19 mouse cellular contexts compared by ENCODE assay signal in the genomic region with DNA sequence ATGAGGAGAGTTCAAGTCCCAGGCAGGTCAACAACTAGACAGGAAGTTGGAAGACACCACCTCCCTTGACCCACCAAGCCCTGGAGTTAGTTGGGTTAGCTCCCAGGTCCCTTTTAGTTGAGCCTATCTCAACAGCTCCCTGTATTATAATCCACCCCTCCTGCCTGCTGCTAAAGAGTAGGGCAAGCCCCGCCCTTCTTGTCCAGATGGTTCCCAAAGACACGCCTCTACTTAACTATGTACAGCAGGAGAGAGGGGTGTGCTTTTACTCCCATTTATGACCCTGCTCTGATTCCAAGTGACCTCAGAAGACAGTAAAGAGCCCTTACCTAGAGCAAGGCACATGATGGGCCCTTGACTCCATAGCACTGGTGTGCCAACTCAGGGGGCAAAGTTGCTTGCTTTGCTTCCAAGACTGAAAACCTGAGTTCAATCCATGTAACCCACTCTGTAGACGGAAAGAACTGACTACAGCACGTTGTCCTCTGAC. TPM values are rescaled to one million over a fixed set of nuclear protein-coding genes. Genes with fewer than 3 reads are reported as not detected.
DNase-seq lines count a peak whose midpoint lies in the region; ATAC-seq and TF ChIP-seq lines count a peak whose summit lies in the region.
"Had no signal": no experiment of that assay in that cellular context is flagged by ENCODE, and none has a peak within 500 bp of the region (broad histone marks: within the 10 kb centered on the region; RNA-seq: fewer than 3 reads in every experiment).

No protein-coding gene starts in this region.

- no peaks in the 10 kb centered on the region for H3K36me3 ChIP-seq in small intestine, adult 2 months (ENCODE audit: control insufficient read depth, insufficient read depth, low read length)
- no peaks in the 10 kb centered on the region for H3K36me3 ChIP-seq in forebrain, embryonic 16.5 days (ENCODE audit: control insufficient read depth, insufficient read depth)
- H3K36me3 ChIP-seq: embryonic facial prominence, embryonic 12.5 days; limb, embryonic 12.5 days; liver, embryonic 13.5 days; lung, embryonic 15.5 days had no signal

- WGBS in cerebellum, adult 2 months, result 33% methylated on average over 4 of the region's 4 CpGs
- 26% methylated on average over 4 of the region's 4 CpGs for WGBS in small intestine, adult 2 months
- WGBS in forebrain, embryonic 16.5 days, result 84% methylated on average over 4 of the region's 4 CpGs

- no peak overlapping the region for H3K4me2 ChIP-seq in forebrain, embryonic 16.5 days (ENCODE audit: low read length)
- H3K4me2 ChIP-seq: embryonic facial prominence, embryonic 12.5 days; limb, embryonic 12.5 days; liver, embryonic 13.5 days had no signal

- TF ChIP-seq POLR2A in cerebellum, adult 2 months (IDR thresholded peaks at IDR 0.05; ENCODE audit: borderline replicate concordance, insufficient read depth, low read length), result no peak
- no peak for TF ChIP-seq POLR2A in small intestine, adult 2 months (IDR thresholded peaks at IDR 0.05; ENCODE audit: low read depth, low read length)

- ATAC-seq in forebrain, embryonic 16.5 days, result no peak

- H3K4me3 ChIP-seq in cerebellum, adult 2 months (replicated peaks; ENCODE audit: insufficient read depth, low read depth, low read length), result no peak overlapping the region
- H3K4me3 ChIP-seq in small intestine, adult 2 months (ENCODE audit: low read depth, low read length), result no peak overlapping the region
- H3K4me3 ChIP-seq in forebrain, embryonic 16.5 days (replicated peaks; ENCODE audit: low read length), result no peak overlapping the region
- H3K4me3 ChIP-seq: embryonic facial prominence, embryonic 12.5 days; layer of hippocampus, adult 2 months; left cerebral cortex, adult 2 months; limb, embryonic 12.5 days; liver, embryonic 13.5 days; lung, embryonic 15.5 days; myocyte had no signal

- peak; percentile 24 for DNase-seq in kidney, adult 9 months
- no peak for DNase-seq in kidney, postnatal 10 days
- DNase-seq in cerebellum, adult 2 months, result peak; percentile 55 to 56
- DNase-seq in cerebellum, postnatal 25 days, result peak; percentile 55 to 59
- no peak for DNase-seq in gastrocnemius, postnatal 4 days (ENCODE audit: low spot score in 2 of 2)
- DNase-seq: forebrain, postnatal 0 days; heart, postnatal 4 days; liver, embryonic 13.5 days; midbrain, embryonic 14.5 days; right cerebral cortex, postnatal 14 days; thymus, postnatal 36 days had no signal

- peak overlapping the region; percentile 100 for H3K27ac ChIP-seq in cerebellum, adult 2 months (ENCODE audit: insufficient read depth, low read length)
- peak overlapping the region; percentile 33 for H3K27ac ChIP-seq in small intestine, adult 2 months (ENCODE audit: insufficient read depth, low read depth, low read length)
- H3K27ac ChIP-seq in forebrain, embryonic 16.5 days (ENCODE audit: low read length), result no peak overlapping the region
- H3K27ac ChIP-seq: embryonic facial prominence, embryonic 12.5 days; left cerebral cortex, adult 2 months; limb, embryonic 12.5 days; liver, embryonic 13.5 days had no signal

- H3K4me1 ChIP-seq in cerebellum, adult 2 months (ENCODE audit: control insufficient read depth, insufficient read depth, low read length), result peaks cover 62% of the 10 kb centered on the region
- H3K4me1 ChIP-seq in small intestine, adult 2 months (ENCODE audit: control insufficient read depth, insufficient read depth, insufficient read length, low read length), result peaks cover 13% of the 10 kb centered on the region
- no peaks in the 10 kb centered on the region for H3K4me1 ChIP-seq in forebrain, embryonic 16.5 days (replicated peaks; ENCODE audit: control insufficient read depth, insufficient read depth, low read length)

- TF ChIP-seq CTCF in cerebellum, adult 2 months (IDR thresholded peaks at IDR 0.05; ENCODE audit: borderline replicate concordance, insufficient read depth, low read depth, low read length), result no peak
- TF ChIP-seq CTCF in small intestine, adult 2 months (IDR thresholded peaks at IDR 0.05; ENCODE audit: extremely low read depth, insufficient read length, insufficient replicate concordance, low read depth, low read length), result no peak

- no peak overlapping the region for H3K9ac ChIP-seq in forebrain, embryonic 16.5 days (replicated peaks; ENCODE audit: low read depth, low read length)
- H3K9ac ChIP-seq: embryonic facial prominence, embryonic 12.5 days; forebrain, postnatal 0 days; limb, embryonic 12.5 days; liver, embryonic 13.5 days; lung, embryonic 15.5 days had no signal

- no peaks in the 10 kb centered on the region for H3K27me3 ChIP-seq in cerebellum, adult 2 months (ENCODE audit: control insufficient read depth, insufficient read depth, low read length)
- no peaks in the 10 kb centered on the region for H3K27me3 ChIP-seq in small intestine, adult 2 months (ENCODE audit: control insufficient read depth, insufficient read depth, low read length)
- H3K27me3 ChIP-seq in forebrain, embryonic 16.5 days (replicated peaks; ENCODE audit: control insufficient read depth, insufficient read depth, low read length), result no peaks in the 10 kb centered on the region
- H3K27me3 ChIP-seq: embryonic facial prominence, embryonic 12.5 days; limb, embryonic 12.5 days; liver, embryonic 13.5 days; lung, embryonic 15.5 days had no signal

- H3K9me3 ChIP-seq in forebrain, embryonic 16.5 days (ENCODE audit: control insufficient read depth, low read length), result no peaks in the 10 kb centered on the region
- H3K9me3 ChIP-seq: embryonic facial prominence, embryonic 12.5 days; limb, embryonic 12.5 days; liver, embryonic 13.5 days; lung, embryonic 15.5 days had no signal

RNA-seq across cellular contexts. Expression of gene Dusp5, which starts 29.4 kb away (rescaled TPM):
- 80.4 and 87.9 TPM in 2 replicates for polyA plus RNA-seq in cerebellum, adult 2 months (2012; rRNA removed)
- 18.0 and 28.5 TPM in 2 replicates for polyA plus RNA-seq in small intestine, adult 2 months (2012; rRNA removed)
- total RNA-seq in gastrocnemius, postnatal 4 days (2021), result 1 to 10 TPM; 1.2 to 1.4 TPM
- polyA plus RNA-seq in forebrain, embryonic 16.5 days (2015; fragmentation: Nextera tagmentation; extraction: Ambion mirVana), result 2.4 and 3.9 TPM in 2 replicates

Comparison
In these comparisons a context has a peak if more than half of its experiments do, and no peak if none do; other contexts are left out.
1. DNase-seq: peak in kidney, adult 9 months (single experiment), cerebellum, adult 2 months (2 of 2) and cerebellum, postnatal 25 days (2 of 2); none in kidney, postnatal 10 days (single experiment) and gastrocnemius, postnatal 4 days (0 of 2).